Mouse (Mus musculus) lung, postnatal 0 days (tissue): ENCODE data around the gene Ppfia2. TPM values are rescaled to one million over a fixed set of nuclear protein-coding genes. Genes with fewer than 3 reads are reported as not detected.

ENCODE experiments used
- ATAC-seq: fragments of 200-750 bp; cut with Nextera tagmentation; 2 replicates; pipeline ENCODE4 v1.8.0; 2017; ENCODE audit warnings: moderate library complexity
- DNase-seq: peaks from one replicate; pipeline ENCODE4 v3.0.0-alpha.2; 2016; ENCODE audit warnings: low spot score
- H3K27ac ChIP-seq: fragments of 300-500 bp; sonication (generic); 2 replicates; pipeline ENCODE4 v1.5.1; 2014; ENCODE audit warnings: antibody characterized with exemption, mild to moderate bottlenecking, low read length, mixed read lengths
- H3K27me3 ChIP-seq: fragments of 300-500 bp; sonication (generic); replicated peaks from 2 replicates; pipeline ENCODE4 v1.6.1; 2014; ENCODE audit warnings: low read length, mixed read lengths; ENCODE audit not compliant: insufficient read depth
- H3K36me3 ChIP-seq: fragments of 300-500 bp; sonication (generic); 2 replicates; pipeline ENCODE4 v1.6.1; 2014; ENCODE audit warnings: low read length, mixed read lengths; ENCODE audit not compliant: insufficient read depth
- H3K4me1 ChIP-seq: fragments of 300-500 bp; sonication (generic); 2 replicates; pipeline ENCODE4 v1.6.1; 2014; ENCODE audit warnings: antibody characterized with exemption, low read depth, low read length, mixed read lengths; ENCODE audit not compliant: insufficient read depth
- H3K4me2 ChIP-seq: fragments of 300-500 bp; sonication (generic); replicated peaks from 2 replicates; pipeline ENCODE4 v1.6.1; 2014; ENCODE audit warnings: low read depth, mild to moderate bottlenecking, low read length, moderate library complexity, mixed read lengths
- H3K4me3 ChIP-seq: fragments of 300-500 bp; sonication (generic); 2 replicates; pipeline ENCODE4 v1.5.1; 2014; ENCODE audit warnings: low read depth, low read length
- H3K9ac ChIP-seq: fragments of 300-500 bp; sonication (generic); replicated peaks from 2 replicates; pipeline ENCODE4 v1.6.1; 2014; ENCODE audit warnings: low read depth, mild to moderate bottlenecking
- H3K9me3 ChIP-seq: fragments of 300-500 bp; sonication (generic); 2 replicates; pipeline ENCODE4 v1.6.1; 2016; ENCODE audit warnings: low read length, mixed read lengths
- CTCF ChIP-seq: IDR thresholded peaks from 2 replicates; pipeline ENCODE4 v1.5.1; 2016; ENCODE audit warnings: antibody characterized with exemption, mild to moderate bottlenecking
- EP300 ChIP-seq: IDR thresholded peaks from 2 replicates; pipeline ENCODE4 v1.6.1; 2016; ENCODE audit warnings: antibody characterized with exemption, mild to moderate bottlenecking, control low read depth
- WGBS: fragments of 180-500 bp; shearing (Covaris S2); extraction: QIAGEN DNeasy Blood & Tissue Kit; methylation state at CpG from one replicate; pipeline ENCODE4 v1.1.7; 2014; 5-methylcytosine and 5-hydroxymethylcytosine counted together
- polyA plus RNA-seq: library from polyadenylated mRNA; unstranded; fragments of >200 nt; fragmentation: Nextera tagmentation; extraction: Ambion mirVana; gene quantifications from 2 replicates; pipeline ENCODE4 v1.2.1, GENCODE M21; 2015

Ppfia2 gene
- polyA plus RNA-seq, 1 experiment from 2014 or later = 0.36 TPM

DNA sequence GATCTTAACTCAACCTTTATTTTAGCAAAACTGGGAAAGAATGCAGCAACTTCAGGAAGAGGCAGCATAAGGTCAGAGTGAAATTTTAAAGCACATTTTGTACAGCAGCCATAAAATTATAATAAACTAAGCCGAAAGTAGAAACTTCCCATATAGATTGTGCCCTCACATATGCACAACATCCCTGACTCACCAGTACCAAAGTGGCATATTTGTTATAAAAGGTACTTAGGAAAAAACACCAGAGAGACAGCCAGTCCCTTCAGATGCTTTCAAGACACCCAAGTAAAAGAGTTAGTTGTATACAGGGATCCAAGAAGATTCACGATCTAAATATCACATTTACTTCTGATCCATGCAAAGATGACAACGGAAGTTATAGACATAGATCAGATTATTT, 468.7 kb downstream of the Ppfia2 start:
- no peak overlapping the region for H3K4me3 ChIP-seq
- no peak overlapping the region for H3K4me2 ChIP-seq
- DNase-seq (no peak), ATAC-seq (no peak)
- H3K36me3 ChIP-seq = no peaks in the 10 kb centered on the region
- no peaks in the 10 kb centered on the region for H3K4me1 ChIP-seq
- 87% methylated on average over 3 of the region's 3 CpGs for WGBS
- H3K9ac ChIP-seq = no peak overlapping the region
- no peaks in the 10 kb centered on the region for H3K9me3 ChIP-seq
- H3K27ac ChIP-seq = no peak overlapping the region
- TF ChIP-seq CTCF (no peak), EP300 (no peak)
- H3K27me3 ChIP-seq = no peaks in the 10 kb centered on the region

GRCm38 (mm10) chr10:106939441-106939840, 469.3 kb downstream of the Ppfia2 start:
- DNase-seq = no peak
- no peaks in the 10 kb centered on the region for H3K27me3 ChIP-seq
- no peak for ATAC-seq
- H3K9ac ChIP-seq = no peak overlapping the region
- no peaks in the 10 kb centered on the region for H3K36me3 ChIP-seq
- no peak overlapping the region for H3K27ac ChIP-seq
- no peak for TF ChIP-seq EP300
- no peak for TF ChIP-seq CTCF
- WGBS = 35% methylated on average over 1 of the region's 1 CpGs
- no peak overlapping the region for H3K4me3 ChIP-seq
- H3K9me3 ChIP-seq = no peaks in the 10 kb centered on the region
- H3K4me1 ChIP-seq = no peaks in the 10 kb centered on the region
- H3K4me2 ChIP-seq = no peak overlapping the region

DNA sequence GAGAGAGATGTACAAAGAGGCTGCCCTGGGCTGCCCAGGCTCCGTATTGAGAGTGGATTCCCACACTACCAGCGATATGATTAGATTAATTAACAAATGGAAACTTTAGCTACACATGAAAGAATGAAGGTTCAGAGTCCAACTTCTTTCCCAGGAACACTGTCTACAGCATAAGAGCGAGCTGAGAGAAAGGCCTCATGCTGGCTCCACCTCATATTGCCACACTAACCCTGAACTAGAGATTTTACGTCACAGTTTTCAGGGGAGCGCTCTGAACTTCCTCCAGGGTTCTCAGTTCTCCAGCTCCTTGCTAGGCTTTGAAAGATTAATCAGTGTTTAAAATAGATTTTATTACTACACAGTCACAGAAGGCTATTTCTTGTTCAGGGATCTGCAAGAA, 471.2 kb downstream of the Ppfia2 start:
- WGBS = 70% methylated on average over 5 of the region's 5 CpGs
- Histone ChIP-seq H3K9me3 (no peaks in the 10 kb centered on the region), H3K4me3 (no peak overlapping the region), H3K36me3 (no peaks in the 10 kb centered on the region), H3K4me2 (no peak overlapping the region), H3K4me1 (no peaks in the 10 kb centered on the region), H3K27ac (no peak overlapping the region), H3K27me3 (no peaks in the 10 kb centered on the region), H3K9ac (no peak overlapping the region)
- ATAC-seq (no peak), DNase-seq (no peak)
- no peak for TF ChIP-seq EP300
- no peak for TF ChIP-seq CTCF

DNA sequence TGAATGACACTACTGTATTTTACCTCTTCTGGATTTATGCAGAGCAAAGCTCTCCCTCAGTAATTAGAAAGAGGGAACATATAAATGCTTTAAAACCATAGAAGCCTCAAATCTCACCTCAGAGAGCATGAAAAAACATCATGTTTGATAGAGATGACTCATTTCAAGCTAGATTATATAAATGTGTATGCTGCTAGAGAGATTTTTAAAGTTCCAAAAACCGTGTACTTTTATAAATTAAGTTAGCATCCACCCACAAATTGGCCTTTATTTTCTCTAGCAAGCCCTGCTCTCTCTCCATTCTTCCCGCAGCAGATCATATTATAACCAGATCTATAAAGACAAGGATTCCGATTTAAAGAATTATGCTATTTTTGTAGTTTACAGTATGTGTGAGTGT, 488.9 kb downstream of the Ppfia2 start:
- no peak overlapping the region for H3K4me2 ChIP-seq
- H3K36me3 ChIP-seq = no peaks in the 10 kb centered on the region
- 77% methylated on average over 3 of the region's 3 CpGs for WGBS
- H3K27ac ChIP-seq = no peak overlapping the region
- H3K9me3 ChIP-seq = no peaks in the 10 kb centered on the region
- H3K4me1 ChIP-seq = no peaks in the 10 kb centered on the region
- DNase-seq (no peak), ATAC-seq (no peak)
- H3K27me3 ChIP-seq = no peaks in the 10 kb centered on the region
- TF ChIP-seq EP300 (no peak), CTCF (no peak)
- no peak overlapping the region for H3K4me3 ChIP-seq
- no peak overlapping the region for H3K9ac ChIP-seq

DNA sequence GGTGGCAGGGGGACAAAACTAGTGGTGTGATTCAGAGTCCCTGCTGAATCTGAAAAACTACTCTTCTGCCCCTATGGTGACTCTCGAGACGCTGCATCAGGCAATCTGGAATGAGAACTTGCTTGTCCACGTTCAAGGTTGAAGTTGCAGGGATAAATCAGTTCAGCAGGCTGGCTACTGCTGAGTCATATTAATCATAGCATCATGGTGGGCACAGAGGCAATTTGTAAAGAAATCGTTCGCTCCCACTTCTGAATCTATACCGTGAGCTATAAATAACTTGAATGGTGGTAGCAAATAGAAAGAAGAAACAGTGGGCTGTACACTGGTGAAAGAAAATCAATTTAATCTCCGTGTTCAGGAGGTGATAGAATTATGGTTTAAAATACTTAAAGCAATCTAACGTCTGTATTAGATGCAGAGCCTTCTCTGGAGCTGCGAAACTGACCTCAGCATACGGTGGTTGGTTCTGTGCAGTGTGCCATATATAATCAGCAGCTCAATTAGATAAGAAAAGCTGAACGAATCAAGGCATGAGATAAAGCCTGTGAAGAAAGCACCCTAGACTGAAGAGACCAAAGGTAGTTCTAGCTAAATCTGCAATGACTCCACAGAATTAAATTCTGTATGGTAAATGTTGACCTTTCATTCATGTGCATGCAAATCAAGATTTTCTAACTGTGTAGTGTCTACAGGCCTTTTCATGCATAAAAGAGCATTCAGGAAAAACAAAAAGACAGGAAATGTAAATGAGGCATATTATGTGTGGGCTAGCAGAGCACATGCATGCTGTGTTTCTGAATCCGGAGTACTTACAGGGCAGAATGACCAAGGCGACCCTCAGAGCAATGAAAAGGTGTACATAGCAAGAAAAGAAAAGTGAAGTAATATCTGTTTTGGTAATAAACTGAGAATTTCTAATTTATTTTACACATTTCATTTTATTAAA, 505.3 kb downstream of the Ppfia2 start:
- no peak for DNase-seq
- no peaks in the 10 kb centered on the region for H3K36me3 ChIP-seq
- no peak overlapping the region for H3K4me2 ChIP-seq
- no peaks in the 10 kb centered on the region for H3K9me3 ChIP-seq
- H3K4me1 ChIP-seq = no peaks in the 10 kb centered on the region
- no peak overlapping the region for H3K9ac ChIP-seq
- ATAC-seq = no peak
- TF ChIP-seq CTCF (no peak), EP300 (no peak)
- WGBS = 69% methylated on average over 13 of the region's 13 CpGs
- no peak overlapping the region for H3K4me3 ChIP-seq
- no peak overlapping the region for H3K27ac ChIP-seq
- H3K27me3 ChIP-seq = no peaks in the 10 kb centered on the region
